Mouse (Mus musculus) left cerebral cortex, adult 8-10 months (tissue): ENCODE measurements around the gene Nit1. TPM values are rescaled to one million over a fixed set of nuclear protein-coding genes. Genes with fewer than 3 reads are reported as not detected.

Experiments used
- DNase-seq, 2 experiments: peaks; one replicate each; pipeline ENCODE4 v3.0.0; 2022; ENCODE audit warnings: low spot score in 2 of 2
- total RNA-seq, 4 experiments: library from RNA; stranded (reverse); gene quantifications; 2 replicates each; pipeline ENCODE4 v1.2.4; 2022

Nit1 gene
- total RNA-seq = 10 to 100 TPM; 35.8 to 48.8 (median 43.5) TPM

- DNase-seq = peak; percentile 79 to 88
These were observed at the start of gene Nit1, which contains the start of gene Pfdn2 for GRCm38 (mm10) chr1:171345225-171346094. Gene Nit1 (minus strand): TSS chr1:171345646. Gene Pfdn2 (plus strand): TSS chr1:171345670.

- no peak for DNase-seq
These were observed 44.7 kb upstream of the Nit1 start for GRCm38 (mm10) chr1:171390101-171390500.

DNA sequence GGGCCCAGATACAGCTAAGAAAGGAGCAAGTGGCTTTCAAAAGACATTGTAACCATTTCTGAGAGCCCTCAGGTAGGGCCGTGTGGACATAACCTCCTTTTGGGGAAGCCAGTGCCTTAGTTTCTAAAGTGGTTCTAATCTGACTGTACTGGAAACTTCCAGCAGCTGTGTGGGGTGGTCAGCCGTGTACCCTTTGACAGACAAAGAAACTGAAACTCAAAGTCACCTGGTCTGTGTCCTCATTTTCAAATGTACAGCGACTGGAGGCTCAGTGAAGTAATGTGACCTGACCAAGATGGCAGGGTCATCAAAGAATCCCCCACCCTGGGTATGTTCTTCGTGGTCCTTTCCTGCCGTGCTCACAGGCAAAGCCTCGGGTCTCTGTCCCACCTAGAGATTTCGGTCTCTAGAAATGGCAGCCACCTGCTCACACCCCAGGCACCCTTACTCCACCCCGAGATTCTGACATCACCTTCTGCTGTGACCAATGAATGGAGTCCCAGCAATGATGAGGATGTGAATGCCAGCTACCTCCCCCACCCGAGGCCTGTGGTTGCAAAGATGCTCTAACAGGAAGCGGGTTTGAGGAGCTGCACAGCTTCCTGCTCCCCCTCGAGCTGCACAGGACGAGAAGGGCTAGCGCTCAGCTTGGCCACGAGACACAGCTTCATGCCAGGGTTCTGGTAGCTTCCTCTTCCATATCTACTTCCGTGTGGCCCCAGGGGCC is 43.1 kb upstream of the Nit1 start, which contains the start of gene Arhgap30:
TSS of gene Arhgap30 (plus strand) at position 579 of the 727 bp plus-strand sequence.
- no peak for DNase-seq

DNA sequence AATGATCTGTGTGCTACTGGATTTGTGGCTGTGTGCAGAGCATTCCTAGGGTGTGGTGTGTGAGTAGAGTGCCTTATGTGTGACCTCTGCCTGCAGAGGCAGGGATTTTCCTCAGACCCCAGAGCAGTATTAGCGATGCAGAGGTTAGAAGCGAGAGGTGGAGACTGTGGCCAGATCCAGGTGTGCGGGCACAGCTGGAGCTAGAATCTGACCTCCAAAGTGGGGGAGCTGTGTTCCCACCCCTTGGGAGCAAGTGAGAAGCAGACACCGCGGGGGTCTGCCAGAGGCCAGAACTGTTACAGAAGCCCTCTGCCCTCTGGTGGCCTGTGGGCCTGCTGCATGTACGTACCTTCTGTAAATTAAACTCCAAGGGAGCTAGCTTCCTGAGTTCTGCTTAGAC is 41.7 kb upstream of the Nit1 start:
- DNase-seq = no peak

DNA sequence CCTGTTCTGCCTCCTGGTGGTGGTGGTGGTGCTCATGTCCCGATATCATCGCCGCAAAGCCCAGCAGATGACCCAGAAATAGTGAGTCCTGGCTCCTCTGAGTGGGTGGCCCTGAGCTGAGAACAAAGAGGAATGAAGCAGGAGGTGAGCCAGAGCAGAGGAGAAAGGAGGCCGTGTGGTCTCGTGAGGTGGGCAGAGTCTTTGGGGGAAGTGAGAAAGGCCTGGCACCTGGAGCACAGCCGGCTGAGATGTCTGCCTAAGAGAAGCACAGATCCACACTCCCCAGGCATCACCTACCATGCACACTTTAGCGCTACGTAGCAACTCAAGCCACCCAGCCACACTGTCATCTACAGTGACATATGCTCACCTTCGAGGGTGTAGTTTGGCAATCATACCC is 39.7 kb upstream of the Nit1 start:
- no peak for DNase-seq

DNA sequence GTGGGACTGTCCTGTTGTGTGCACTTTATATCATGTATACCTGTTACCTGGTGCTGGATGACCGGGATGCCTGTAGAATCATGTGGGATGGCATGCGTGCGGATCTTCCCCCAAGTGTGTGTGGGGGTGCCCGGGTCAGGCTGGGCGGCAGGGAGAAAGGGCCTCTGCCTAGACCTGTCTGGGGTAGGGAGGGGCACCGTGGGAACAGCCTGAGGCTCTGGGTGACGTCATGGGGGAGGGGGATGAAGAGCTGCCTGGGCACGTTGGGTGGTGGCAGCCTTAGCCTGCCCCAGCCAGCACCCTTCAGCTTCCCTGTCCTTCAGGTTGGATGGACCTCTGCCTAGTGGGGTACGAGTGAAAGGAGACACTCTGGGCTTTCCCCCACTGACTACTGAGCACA is 38.9 kb upstream of the Nit1 start:
- no peak for DNase-seq

DNA sequence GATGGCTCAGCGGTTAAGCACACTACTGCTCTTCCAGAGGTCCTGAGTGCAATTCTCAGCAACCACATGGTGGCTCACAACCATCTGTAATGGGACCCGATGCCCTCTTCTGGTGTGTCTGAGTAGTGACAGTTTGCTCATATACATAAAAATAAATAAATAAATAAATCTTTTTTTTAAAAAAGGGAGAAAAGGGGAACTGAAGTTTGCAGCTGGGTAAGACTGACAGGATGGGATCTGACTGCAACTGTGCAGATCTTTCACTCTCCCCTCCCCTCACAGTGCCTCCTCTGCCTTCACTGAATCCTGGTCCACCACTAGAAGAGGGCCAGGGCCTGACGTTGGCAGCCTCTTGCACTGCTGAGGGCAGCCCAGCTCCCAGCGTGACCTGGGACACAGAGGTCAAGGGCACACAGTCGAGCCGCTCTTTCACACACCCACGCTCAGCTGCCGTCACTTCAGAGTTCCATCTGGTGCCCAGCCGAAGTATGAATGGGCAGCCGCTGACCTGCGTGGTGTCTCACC is 36.7 kb upstream of the Nit1 start:
- DNase-seq = no peak

- DNase-seq = peak; percentile 46 to 71
These were observed 34.6 kb upstream of the Nit1 start for GRCm38 (mm10) chr1:171379935-171380599.

- DNase-seq = no peak
These were observed 32.9 kb upstream of the Nit1 start for GRCm38 (mm10) chr1:171378298-171378697.

GRCm38 (mm10) chr1:171375646-171376097 is 30.2 kb upstream of the Nit1 start:
- DNase-seq = no peak

GRCm38 (mm10) chr1:171373946-171374345 is 28.5 kb upstream of the Nit1 start:
- no peak for DNase-seq

- DNase-seq = no peak
These were observed 27.4 kb upstream of the Nit1 start for GRCm38 (mm10) chr1:171372880-171373279.

GRCm38 (mm10) chr1:171369845-171370556 is 24.6 kb upstream of the Nit1 start, which contains the start of gene Nectin4:
Gene Nectin4 (plus strand): TSS chr1:171370099.
- DNase-seq = no peak

DNA sequence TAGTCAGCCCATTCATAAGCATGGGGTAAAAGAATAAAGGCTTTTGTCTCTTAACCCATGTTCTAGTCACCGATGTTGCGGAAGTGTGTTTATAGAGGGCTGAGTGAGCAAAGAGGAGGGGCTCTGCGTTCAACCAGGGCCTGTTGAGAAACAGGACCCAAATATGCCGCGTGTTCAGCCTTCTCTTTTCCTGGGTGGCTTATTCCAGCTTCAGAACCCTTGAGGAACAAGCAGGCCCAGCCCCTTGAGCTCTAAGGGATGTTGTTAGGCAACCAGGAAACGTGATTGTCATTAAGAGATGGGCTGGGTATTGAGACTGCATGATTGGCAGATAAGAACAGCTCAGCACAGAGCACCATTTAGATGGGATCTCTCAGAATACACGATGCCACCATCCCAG is 20.5 kb upstream of the Nit1 start:
- no peak for DNase-seq

DNA sequence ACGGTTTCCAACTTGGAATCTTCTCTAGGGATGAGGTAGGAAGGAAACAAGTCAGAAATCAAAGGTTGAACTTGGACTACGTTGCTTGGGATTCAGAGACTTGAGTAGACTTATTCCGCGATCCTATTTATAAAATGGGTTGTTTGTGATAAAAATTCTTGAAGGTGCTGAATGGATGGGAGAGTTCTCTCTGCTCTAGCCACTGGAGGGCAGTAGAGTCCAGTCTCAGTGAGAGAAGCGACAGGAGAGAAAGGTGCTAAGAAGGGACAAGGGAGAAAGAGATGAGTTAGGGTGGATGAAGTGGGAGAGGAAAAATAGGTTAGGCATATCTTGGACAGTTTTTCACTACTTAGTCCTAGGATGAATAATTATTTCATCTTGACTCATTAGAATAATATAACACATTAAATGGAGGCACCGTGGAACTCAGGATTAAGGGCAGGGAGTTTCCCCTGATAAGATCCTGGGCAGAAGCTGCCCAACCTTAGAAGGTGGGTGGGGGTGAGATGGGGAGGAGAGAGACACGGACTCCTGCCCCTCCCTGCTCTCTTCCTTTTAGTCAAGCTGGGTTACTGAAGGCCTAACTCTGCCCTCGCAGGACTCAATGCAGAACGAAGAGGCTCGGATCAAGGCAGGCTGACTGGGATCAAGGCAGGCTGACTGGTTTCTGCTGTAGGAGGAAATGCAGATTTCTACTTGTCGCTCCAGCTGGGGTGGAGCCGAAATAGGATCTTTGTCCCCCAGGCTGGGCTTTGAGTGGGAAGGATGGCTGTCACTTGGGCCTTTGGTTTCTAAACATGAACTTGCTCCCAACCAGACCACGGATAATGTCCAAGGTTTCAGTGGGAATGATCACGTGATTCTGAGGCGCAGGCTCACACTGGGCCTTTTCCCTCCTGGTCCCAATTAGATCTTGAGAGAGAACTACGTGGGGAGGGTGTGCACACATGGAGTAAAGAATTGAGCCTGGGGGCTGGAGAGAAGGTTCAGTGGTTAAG is 16.0 kb upstream of the Nit1 start:
- DNase-seq = peak in 1 of 2 experiments; percentile 57

DNA sequence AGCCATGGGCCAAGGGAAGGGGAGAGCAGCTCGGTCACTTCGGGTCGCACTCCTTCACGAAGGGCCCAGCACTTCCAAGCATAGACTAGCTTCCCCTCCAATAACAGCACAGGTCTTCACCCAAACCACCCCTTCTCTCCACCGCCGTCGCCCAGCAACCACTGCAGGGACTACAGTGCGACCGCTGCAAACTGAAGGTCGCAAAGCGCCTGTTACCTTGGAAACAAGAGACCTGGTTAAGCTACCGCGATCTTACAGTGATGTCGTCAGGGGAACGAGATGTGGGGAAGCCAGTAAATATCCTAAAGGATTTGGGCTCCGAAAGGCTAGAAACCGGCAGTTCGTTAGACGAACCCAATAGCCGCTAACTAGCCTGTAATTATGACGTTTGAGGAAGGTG is 15.2 kb upstream of the Nit1 start, which contains the start of gene Klhdc9:
TSS of gene Klhdc9 (minus strand) at position 143 of the 400 bp plus-strand sequence.
- peak; percentile 72 to 95 for DNase-seq

- DNase-seq = no peak
These were observed 14.8 kb upstream of the Nit1 start for GRCm38 (mm10) chr1:171360253-171360652.

GRCm38 (mm10) chr1:171358421-171358820 is 13.0 kb upstream of the Nit1 start:
- no peak for DNase-seq

- DNase-seq = no peak
These were observed 11.4 kb upstream of the Nit1 start for GRCm38 (mm10) chr1:171356814-171357213.
